Mouse (Mus musculus): Measurements from ENCODE around the gene Defb42.

Gene Defb42

DNA sequence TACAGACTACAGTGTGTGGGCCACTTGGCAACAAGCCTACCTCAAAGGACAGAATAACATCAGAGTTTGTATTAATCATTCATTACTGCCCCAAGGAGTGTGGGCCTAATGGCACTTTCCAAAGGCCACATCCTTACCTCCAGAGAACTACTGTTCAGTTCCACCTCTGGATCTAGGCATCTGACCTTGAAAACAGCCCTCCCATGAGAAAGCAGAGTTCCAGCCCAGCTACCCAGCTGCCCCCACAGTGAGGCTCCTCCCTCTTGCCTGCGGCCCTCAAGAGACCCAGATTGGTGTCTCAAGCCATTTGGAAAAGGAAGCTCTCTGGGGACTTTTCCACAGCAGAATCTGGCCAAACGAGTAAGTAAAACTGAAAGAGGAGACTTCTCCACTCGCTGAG is at the start of gene Defb42:
Gene Defb42, plus strand, starts transcription at position 301 of the 400 bp plus-strand sequence.
- DNase-seq (ENCODE audit: low spot score in 2 of 2), result no peak

- no peak for DNase-seq (ENCODE audit: low spot score in 2 of 2)
Measured at GRCm38 (mm10) chr14:62997777-62998176, 49.0 kb upstream of the Defb42 start, which contains the start of gene Defb47. TSS of gene Defb47 (plus strand) at chr14:62998077.

DNA sequence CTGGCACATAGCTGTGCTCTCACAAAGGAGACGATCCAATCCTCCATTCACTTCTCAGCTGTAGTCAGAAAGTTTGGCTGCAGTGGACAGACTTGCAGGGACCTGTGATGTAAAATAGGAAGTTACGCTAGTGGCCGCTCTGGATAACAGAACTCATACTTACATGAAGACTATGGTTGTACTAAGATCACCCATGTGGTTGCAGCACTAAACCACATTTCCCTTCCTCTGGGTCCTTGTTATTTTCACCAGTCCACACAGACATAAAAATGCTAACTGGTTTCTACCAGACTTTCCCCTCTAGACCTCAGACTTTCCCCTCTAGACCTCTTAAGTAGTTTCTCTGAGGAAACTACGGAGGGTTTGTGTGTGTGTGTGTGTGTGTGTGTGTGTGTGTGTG is 47.8 kb upstream of the Defb42 start:
- DNase-seq (ENCODE audit: low spot score in 2 of 2), result no peak

GRCm38 (mm10) chr14:63002588-63002987 is 44.2 kb upstream of the Defb42 start:
- DNase-seq (ENCODE audit: low spot score in 2 of 2), result no peak

DNA sequence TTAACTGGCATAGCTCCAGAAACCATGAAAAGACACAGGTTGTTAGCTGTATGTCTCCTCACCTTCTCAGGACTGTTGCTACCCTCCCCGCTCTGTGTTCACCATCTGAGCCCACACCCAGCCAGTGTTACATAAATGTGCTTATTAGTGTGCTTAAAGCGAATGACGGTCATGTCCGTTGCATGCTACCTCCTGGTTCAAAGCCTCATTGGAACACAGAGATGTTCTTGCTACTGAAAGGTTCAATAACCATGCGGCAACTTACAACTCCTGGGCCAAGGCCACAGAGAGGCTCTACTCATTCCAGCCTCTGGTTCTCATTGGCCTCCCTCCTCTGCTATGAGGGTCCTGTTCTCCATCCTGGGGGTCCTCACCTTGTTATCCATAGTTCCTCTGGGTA is 35.3 kb upstream of the Defb42 start, which contains the start of gene Defb43:
Gene Defb43, plus strand, starts transcription at position 301 of the 400 bp plus-strand sequence.
- no peak for DNase-seq (ENCODE audit: low spot score in 2 of 2)

- no peak for DNase-seq (ENCODE audit: low spot score in 2 of 2)
Measured at GRCm38 (mm10) chr14:63013082-63013481, 33.7 kb upstream of the Defb42 start.

- no peak for DNase-seq (ENCODE audit: low spot score in 2 of 2)
Measured at GRCm38 (mm10) chr14:63014667-63015066, 32.1 kb upstream of the Defb42 start.

GRCm38 (mm10) chr14:63020524-63021156 is 26.2 kb upstream of the Defb42 start:
- peak; percentile 5 for DNase-seq (ENCODE audit: low spot score in 2 of 2)

GRCm38 (mm10) chr14:63049910-63050370 is 3.1 kb downstream of the Defb42 start, which contains the start of gene Defb30:
TSS of gene Defb30 (minus strand) at chr14:63049960.
- no peak for DNase-seq (ENCODE audit: low spot score in 2 of 2)

DNA sequence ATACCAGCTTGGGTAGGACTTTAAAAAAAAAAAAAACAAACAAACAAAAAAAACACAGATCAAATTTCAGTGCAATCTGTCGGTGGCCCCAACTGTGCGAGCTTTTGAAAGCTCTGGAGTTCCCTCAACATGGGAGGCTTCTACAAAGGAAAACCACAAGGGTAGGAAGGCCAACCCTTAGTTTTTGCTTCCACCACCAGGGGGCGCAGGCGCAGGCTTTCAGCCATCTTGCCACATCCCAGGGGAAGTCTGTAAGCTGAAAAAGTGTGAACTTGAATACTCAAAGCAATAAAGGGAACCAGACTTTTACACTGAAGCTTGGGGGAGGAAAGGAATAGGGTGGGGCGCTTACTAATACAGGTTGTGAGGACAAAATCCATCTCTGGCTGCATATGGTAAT is 4.0 kb downstream of the Defb42 start:
- DNase-seq (ENCODE audit: low spot score in 2 of 2), result peak; percentile 15 to 26

- no peak for DNase-seq (ENCODE audit: low spot score in 2 of 2)
Measured at GRCm38 (mm10) chr14:63054729-63055128, 7.9 kb downstream of the Defb42 start.

DNA sequence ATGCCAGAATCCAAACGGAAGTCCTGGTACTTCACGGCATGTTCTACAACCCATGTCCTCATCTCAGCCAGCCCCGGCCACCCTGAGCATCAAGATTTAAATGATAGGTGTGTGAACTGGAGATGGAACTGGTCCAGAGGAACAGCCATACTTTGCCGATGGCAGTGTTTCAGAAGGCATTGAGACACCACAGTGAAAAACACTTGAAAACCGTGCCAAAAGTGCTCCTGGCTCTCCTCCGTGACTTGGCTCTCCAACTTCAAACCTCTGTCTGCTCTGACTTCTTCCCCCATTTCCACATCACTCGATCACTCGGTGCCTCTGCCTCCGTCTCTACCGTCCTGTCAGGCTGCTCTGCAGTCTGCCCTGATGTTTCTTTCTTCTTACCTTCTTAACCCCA is 13.6 kb downstream of the Defb42 start:
- no peak for DNase-seq (ENCODE audit: low spot score in 2 of 2)

- no peak for DNase-seq (ENCODE audit: low spot score in 2 of 2)
Measured at GRCm38 (mm10) chr14:63062184-63062583, 15.4 kb downstream of the Defb42 start.

- DNase-seq (ENCODE audit: low spot score in 2 of 2), result no peak
Measured at GRCm38 (mm10) chr14:63065391-63065790, 18.6 kb downstream of the Defb42 start.

GRCm38 (mm10) chr14:63066630-63067310 is 20.0 kb downstream of the Defb42 start:
- DNase-seq (ENCODE audit: low spot score in 2 of 2), result peak; percentile 47 to 64

- no peak for DNase-seq (ENCODE audit: low spot score in 2 of 2)
Measured at GRCm38 (mm10) chr14:63067708-63068107, 20.9 kb downstream of the Defb42 start.

Data from frontal cortex, postnatal 25 days (tissue).